Mouse (Mus musculus): ENCODE results near the gene Otop1.

DNA sequence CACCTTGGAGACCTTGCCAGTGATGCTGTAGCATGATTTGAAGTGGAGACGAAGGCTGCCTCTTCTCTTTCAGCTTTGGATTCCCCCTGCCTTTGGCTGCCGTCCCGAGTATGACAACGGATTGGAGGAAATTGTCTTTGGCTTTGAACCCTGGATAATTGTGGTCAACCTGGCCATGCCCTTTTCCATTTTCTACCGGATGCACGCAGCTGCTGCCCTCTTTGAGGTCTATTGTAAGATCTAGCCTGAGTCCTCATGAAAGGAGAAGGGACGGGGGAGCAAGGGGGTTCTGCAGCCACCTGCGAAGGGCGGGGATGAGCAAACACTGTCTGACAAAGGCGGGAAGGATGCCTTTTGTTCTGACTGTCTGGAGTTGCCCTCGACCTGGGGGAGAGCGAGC is 26.9 kb downstream of the Otop1 start:
- TF ChIP-seq CTCF (IDR thresholded peaks at IDR 0.05; ENCODE audit: low read depth) = no peak
- no peak for TF ChIP-seq EP300 (IDR thresholded peaks at IDR 0.05; ENCODE audit: low read depth)
